Mouse (Mus musculus): ENCODE measurements around the gene Pdzd7.
"Not testable (repeated sequence)": the region's sequence is repeated elsewhere in the genome, so short reads cannot be mapped to it uniquely, and the experiment has no call there.

Gene Pdzd7

GRCm38 (mm10) chr19:45058113-45058839 lies 12.8 kb upstream of the Pdzd7 start:
- peak; percentile 97 for DNase-seq

GRCm38 (mm10) chr19:45057724-45058112 lies 12.2 kb upstream of the Pdzd7 start:
- DNase-seq: no peak

GRCm38 (mm10) chr19:45056908-45057698 lies 11.6 kb upstream of the Pdzd7 start:
- no peak for DNase-seq

- DNase-seq: peak in 1 of 2 experiments; percentile 55
These were observed 10.8 kb upstream of the Pdzd7 start for GRCm38 (mm10) chr19:45056364-45056763.

GRCm38 (mm10) chr19:45054892-45055690 lies 9.6 kb upstream of the Pdzd7 start:
- DNase-seq: no peak

- DNase-seq: no peak
These were observed 7.9 kb upstream of the Pdzd7 start for GRCm38 (mm10) chr19:45053451-45053850.

GRCm38 (mm10) chr19:45049523-45049922 lies 4.0 kb upstream of the Pdzd7 start:
- DNase-seq: no peak

GRCm38 (mm10) chr19:45048644-45049365 lies 3.3 kb upstream of the Pdzd7 start:
- no peak for DNase-seq

GRCm38 (mm10) chr19:45047935-45048643 lies 2.6 kb upstream of the Pdzd7 start:
- peak; percentile 52 to 67 for DNase-seq

GRCm38 (mm10) chr19:45047417-45047934 lies 2.0 kb upstream of the Pdzd7 start, which contains the start of gene Sfxn3:
Sfxn3 (plus strand) TSS chr19:45047503.
- peak; percentile 96 to 97 for DNase-seq

GRCm38 (mm10) chr19:45046523-45047321 lies 1.2 kb upstream of the Pdzd7 start:
- peak; percentile 90 to 94 for DNase-seq

- no peak for DNase-seq
These were observed 281 bp downstream of the Pdzd7 start for GRCm38 (mm10) chr19:45045236-45045635.

GRCm38 (mm10) chr19:45044389-45044927 lies 1.1 kb downstream of the Pdzd7 start:
- DNase-seq: no peak

GRCm38 (mm10) chr19:45040214-45040613 lies 5.3 kb downstream of the Pdzd7 start:
- no peak for DNase-seq

- not testable (repeated sequence) for DNase-seq
These were observed 7.3 kb downstream of the Pdzd7 start for GRCm38 (mm10) chr19:45038198-45038597.

GRCm38 (mm10) chr19:45036867-45037266 lies 8.7 kb downstream of the Pdzd7 start:
- peak; percentile 80 to 82 for DNase-seq

GRCm38 (mm10) chr19:45032570-45033332 lies 12.8 kb downstream of the Pdzd7 start:
- peak in 1 of 2 experiments; percentile 53 for DNase-seq

GRCm38 (mm10) chr19:45031780-45032179 lies 13.7 kb downstream of the Pdzd7 start:
- DNase-seq: peak; percentile 88 to 91
